Mouse (Mus musculus) activated CD4-positive, CD25-positive, alpha-beta regulatory T cell, adult 4 months (primary cell): ENCODE results near the gene Amdhd1. TPM values are rescaled to one million over a fixed set of nuclear protein-coding genes. Genes with fewer than 3 reads are reported as not detected.

Source experiments
- ATAC-seq: one replicate; pipeline ENCODE4 v1.8.0; 2017
- polyA plus RNA-seq, 2 experiments: library from polyadenylated mRNA; unstranded; fragments of 100-300 nt; shearing (Covaris generic); gene quantifications; one replicate each; pipeline ENCODE4 v1.2.1; 2017

Amdhd1 gene
- polyA plus RNA-seq, 2 experiments from 2014 or later = 0.63 to 1.7 TPM

DNA sequence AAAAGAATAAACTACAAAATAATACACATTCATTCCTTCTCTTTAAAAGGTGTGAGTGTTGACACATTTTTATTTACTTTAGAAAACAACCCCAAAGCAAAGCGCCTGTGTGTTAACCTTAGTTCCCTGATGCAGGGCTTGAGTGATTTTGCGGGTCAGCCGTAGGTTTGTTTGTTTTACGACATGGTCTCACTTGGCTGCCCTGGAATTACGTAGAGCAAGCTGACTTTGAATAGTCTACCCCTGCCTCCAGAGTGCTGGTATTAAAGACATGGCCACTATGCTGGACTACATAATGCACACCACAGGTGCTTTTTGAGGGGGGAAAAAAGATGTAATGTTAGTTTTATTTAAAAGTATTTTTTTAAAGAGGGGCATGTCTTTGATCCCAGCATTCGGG lies 1.0 kb downstream of the Amdhd1 start:
- no peak for ATAC-seq

DNA sequence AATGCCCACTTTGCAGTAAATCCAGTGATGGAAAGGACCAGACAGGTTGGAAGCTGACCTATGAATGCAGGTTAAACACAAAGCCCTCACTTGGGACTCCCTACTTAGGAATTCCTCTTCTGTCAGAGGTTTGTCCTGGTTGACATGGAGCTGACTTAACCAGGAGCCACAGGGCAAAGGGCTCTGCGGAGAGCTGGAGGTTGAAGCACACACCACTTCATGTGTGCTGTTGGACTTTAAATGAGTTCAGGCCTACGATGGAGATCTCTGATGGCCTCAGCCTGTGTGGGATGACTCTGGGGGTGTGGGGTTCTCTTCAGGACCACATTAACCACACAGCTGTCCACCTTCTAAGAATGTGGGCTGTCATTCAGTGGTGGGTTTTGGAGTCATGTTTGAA lies 1.5 kb downstream of the Amdhd1 start:
- ATAC-seq = no peak

DNA sequence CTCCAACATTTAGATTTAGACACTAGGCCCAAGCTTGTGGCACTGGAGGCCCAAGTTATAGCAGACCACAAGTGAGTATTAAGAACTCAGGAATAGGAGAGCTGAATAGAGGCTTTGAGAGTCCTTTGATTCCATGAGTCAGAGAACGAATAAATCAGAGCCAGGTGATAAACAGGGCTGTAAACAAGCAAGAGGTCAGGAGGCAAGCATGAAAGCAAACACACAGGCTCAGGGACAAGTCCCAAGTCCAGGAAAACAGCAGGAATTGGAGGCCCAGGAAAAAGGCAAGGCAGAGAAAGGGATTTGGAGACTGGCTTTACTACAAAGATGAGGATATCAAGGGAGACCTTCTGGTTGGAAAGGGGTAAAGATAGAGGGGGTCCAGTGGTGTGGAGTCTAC lies 14.5 kb downstream of the Amdhd1 start:
- ATAC-seq = no peak

DNA sequence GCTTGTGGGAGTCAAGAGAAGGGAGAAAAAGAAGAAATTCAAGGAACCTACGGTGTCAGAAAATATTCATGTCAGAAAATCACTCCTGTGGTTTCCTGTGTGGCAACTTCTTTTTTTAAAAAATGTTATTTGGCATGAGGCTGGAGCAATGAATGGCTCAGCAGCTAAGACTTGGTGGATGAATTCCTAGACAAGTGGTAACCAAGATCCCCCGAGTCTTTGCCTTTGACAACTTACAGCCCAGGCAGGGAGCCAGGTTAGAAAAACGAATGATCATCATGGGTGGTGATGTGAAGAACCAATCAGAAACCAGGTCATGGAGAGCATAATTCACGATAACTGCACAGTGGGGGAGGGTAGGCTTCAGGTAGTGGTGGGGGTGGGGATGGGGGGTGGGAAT lies 18.8 kb downstream of the Amdhd1 start:
- ATAC-seq = no peak

DNA sequence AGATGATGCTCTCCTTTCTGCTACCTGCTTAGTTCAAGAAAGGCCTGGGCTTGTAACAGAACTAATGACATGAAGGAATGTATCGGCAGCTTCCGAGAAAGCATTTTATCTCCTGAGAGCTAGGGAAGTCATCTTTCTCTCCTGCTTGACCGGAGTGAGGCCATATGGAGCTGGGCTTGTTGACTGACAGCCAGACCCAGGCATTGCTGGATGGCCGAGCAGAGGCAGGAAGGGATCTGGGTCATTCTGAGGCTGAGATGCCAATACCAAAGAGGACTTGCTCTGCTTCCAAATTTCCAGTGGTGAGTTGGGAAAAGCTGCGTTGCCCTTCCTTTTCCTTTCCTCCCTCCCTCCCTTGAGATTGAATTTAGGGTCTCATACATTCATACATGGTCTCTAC lies 20.1 kb downstream of the Amdhd1 start:
- no peak for ATAC-seq

DNA sequence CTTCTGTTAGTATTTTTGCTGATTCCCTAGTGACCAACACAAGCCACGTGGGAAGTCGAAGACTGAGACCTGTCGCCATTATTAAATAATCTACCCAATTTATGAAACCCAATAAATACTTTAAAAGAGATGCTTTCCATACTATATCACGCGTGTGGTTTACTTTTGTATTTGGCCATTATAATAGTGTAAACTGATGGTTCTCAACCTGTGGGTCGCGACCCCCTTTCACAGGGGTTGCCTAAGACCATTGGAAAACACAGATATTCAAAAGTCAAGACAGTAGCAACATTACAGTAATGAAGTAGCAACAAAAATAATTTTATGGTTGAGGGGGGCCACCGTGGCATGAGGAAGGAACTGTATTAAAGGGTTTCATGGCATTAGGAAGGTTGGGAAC lies 20.7 kb downstream of the Amdhd1 start:
- ATAC-seq = no peak

DNA sequence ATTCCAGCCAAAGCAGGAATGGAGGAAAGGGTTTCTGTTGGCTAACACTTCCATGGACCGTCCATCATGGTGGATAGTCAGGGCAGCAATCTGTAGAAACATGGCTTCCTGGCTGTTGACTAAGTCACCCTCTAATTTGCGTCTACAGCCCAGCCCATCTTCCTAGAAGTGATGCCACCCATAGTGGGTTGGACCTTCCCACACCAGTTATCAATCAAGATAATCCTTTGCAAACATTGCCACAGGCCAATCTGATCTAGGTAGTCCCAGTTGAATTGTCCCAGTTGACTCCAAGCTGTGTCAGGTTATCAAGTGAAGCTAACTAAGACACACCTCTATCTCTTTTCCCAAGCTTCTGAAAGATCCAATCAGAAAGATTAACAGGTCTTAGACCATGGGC lies 21.2 kb downstream of the Amdhd1 start:
- ATAC-seq = no peak

DNA sequence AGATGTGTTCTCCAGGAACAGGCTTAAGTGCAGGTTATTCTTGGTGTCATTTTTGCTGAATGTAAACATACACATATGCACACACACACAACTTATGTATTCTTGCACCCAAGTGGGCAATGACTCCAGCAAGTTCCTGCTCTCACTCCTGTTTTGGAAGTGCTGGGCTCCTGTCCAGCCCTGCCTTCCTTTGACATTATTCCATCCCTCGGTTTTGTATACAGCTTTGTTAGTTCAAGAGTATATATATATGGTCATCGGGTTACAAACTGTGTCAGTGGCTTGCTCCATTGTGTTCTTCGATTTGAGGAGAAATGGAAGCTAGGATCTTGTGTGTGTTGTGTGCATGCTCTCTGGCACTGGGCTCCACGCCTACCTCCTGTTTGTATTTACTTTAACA lies 21.6 kb downstream of the Amdhd1 start:
- ATAC-seq = no peak

DNA sequence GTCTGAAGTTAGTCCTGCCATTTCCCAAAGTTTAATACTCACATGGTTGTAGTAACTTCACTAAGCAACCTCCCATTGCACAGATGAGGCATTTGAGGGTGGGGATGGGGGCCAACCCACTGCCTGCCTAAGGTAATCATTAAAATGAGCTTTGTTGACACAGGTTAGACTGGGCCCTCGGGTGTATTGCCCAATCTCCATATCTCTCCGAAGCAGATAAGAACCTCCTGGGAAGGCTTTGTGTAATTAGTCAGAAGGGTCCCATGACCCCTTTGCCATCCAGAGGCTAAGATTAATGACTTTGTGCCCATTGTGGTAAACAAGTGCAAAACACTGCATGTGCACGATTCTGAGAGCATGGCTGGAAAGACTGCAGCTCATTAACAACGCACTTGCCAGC lies 22.1 kb downstream of the Amdhd1 start:
- no peak for ATAC-seq

DNA sequence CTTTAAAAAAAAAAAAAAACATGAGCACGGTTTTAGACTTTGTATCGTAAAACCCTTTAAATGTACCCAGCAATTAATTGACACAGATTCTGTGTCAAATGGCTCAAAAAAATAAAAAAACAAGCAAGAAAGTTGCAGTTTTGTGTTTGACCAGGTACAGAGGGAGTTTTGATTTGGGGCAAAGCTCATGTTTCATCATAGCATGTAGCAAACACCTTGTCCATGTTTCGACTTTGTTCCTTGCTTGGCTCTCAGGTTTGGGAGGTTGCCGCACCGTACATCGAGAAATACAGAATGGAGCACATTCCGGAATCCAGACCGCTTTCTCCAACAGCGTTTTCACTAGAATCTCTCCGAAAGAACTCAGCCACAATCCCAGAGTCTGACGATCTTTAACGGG lies 23.9 kb downstream of the Amdhd1 start:
- no peak for ATAC-seq

DNA sequence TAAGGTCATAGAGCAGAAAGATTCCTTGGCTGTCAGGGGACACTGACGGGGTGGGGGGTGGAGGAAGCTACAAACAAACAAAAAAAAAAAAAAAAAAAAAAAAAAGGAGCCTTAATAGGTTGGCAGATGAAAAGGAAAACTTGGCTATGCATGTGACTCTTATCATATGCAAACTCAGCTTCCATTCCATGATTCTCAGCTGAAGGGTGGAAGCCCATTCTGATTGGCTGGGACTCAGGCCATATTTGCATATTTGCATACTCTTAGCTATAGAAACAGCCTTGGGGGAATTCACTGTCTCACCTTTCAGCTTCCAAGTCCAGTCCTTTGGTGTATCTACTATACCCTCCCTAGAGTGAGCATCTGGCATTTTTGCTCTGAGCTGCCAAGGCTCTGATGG lies 24.4 kb downstream of the Amdhd1 start:
- ATAC-seq = no peak

DNA sequence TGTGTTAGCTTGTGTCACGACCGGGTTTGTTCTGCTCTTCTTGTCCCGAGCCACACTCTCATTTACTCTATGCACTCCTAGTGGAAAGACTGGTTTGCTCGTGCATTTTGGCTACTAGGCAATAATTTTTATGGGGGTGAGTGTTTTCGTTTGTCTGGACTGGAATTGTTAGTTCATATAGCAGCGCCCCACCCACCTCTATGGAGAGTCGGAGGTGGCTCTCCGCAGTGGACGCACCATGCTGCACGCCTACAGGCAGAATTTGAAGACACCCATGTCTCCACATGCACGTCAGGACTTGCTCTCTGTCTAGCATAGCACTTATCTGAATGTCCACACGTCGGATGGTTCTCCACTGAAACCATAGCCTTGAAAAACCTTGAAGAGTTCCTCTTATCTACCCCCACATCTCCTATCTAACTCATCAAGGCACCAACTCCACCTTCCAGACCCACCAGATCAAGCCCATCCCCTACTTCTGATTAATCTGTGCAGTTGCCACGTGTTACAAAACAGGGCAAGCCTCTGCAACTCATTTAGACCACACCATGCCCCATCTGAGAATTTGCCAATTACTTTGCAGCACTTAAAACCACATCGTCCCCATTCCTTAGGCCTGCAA lies 30.2 kb downstream of the Amdhd1 start:
- no peak for ATAC-seq

DNA sequence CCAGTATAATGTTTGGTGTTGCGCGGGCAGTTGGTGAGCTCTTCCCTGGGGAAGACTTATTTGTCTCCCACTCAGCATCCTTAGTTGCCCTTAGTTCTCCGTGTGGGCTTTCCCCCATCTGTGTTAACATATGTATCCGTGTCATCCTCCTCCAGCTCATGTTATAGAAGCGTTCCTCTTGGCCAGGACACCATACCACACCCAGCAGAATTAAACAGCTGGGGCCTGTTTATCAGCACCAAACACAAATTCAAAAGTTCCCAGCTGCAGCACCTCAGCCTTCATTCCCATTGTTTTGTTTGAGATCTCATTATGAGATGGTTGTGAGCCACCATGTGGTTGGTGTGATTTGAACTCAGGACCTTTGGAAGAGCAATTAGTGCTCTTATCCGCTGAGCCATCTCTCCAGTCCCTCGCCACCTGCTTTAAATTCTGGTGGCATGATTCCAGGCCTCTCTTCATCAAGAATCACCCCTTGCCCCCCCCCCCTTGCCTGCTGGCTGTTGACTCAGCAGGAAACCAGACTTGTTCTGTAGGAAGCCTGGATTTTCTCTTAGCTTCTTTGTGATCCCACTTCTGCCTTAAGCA lies 31.4 kb downstream of the Amdhd1 start:
- no peak for ATAC-seq

DNA sequence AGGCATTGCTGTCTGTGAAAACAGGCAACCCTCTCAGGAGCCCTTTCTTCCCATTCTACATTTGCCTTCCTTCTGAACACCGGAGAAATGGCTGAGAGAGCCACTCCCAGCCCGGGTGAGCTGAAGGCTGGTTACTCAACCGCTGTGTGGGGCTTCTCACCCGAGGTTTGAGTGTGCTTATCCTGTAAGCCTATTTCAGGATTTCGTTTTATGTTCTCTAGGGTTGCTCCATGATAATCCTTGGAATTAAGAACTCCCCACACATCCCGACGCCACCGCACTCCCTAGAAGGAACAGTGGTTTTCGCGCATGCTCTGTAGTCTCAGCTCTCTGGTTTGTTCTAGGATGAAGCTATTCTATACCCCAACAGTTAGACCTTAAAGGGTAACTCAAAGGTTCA lies 38.5 kb downstream of the Amdhd1 start:
- no peak for ATAC-seq

DNA sequence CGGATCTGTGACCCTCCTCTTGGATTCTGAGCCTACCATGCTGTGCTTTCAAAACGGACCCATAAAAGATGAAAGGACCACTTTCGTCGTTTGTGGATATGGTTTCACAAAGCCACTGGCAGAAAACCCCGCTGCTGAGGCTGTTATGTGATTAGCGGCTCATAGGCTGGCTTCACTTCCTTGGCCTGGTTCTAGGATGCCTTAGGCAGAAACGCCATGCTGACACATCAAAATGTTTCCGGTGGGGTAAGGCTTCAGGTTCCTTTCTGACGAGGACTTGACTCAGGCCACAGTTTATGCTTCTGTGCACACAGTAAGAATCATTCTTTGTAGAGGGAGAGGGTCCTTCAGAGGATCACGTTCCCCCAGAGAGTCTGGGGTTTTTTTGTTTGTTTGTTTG lies 39.0 kb downstream of the Amdhd1 start:
- ATAC-seq = no peak

DNA sequence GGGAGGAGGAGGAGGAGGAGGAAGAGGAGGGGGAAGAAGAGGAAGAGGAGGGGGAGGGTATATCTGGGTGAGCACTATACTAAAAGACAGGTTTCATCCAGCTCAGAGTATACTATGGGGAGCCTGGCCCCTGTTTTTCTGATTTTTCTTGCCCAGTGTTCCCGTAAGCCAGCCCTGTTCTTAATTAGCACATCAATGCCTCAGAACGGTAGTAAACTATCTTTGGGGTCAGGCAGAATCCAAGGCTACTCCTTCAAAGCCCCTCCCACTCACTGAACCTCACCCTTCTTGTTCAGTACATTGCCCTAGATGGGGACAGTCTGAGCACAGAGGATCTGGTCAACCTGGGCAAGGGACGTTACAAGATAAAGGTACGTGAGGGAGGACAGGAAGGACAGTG lies 49.4 kb downstream of the Amdhd1 start:
- ATAC-seq = no peak

DNA sequence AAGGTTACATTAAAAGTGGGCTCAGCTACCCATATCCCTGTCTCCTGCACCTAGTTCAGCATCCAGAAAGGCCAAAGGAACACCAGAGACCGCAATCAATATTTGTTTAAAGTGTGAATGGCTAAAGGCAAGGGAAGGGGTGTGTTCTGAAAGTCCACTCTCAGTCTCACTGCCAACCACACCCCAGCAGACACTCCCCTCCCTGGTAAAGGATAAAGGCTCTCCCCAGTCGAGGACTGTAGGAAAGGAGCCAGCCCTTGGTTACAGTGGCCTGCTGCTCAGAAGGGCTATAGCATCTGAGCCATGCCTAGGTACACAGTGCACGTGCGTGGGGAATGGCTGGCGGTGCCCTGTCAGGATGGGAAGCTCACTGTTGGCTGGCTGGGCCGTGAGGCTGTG lies 51.0 kb downstream of the Amdhd1 start:
- no peak for ATAC-seq

DNA sequence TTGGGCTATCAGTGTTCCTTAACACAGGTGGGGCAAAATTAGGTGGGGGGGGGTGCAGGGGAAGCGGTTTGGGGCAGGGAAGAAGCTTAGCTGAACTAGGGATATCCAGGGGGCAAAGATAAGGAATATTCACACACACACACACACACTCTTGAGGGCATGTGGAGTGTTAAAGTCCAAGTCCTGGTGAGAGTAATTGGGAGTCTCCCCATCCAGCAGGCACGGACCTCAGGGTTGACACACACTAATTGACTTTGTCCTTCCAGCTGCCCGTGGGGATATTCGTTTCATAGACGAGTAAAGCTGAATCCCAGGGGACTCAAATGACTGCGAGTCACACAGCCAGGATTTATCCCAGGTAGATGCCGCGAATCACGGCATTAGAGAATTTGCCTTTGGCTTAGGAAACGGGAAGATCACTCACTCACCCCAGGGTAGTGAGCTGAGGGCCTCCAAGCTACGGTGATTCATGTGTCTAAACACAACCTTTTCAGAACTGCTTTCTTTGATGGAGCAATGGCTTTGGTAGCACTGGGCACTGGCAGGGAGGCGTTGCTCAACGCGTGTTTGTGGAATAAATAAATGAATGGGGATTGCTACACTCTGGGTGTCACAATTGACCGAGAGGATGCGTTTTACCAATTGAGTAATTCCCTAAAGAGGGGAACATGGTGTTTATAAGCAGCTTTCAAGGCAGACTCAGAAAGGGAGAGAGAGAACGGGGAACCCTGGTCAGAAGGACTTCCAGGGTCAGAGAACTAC lies 51.6 kb downstream of the Amdhd1 start, which contains the start of gene Hal:
Gene Hal, plus strand, starts transcription at position 703 of the 762 bp plus-strand sequence.
- no peak for ATAC-seq

DNA sequence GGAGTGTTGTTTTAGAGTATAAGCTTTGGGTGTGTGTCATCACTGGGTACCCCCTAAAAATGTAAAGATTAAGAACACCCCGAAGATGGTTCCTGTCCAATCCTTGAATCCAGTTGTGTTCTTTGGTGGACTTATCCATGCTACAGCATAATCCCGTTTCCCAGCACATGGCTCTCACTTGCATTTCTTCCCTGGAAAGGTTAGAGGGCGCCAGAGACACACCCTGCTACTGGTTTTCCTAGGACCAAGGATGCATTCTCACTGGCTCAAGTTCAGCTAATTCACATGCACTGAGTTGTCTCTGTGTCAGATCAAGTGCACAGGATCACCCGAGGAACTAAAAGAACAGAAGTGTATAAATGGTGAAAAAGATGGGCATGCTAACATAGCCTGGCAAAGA lies 53.2 kb downstream of the Amdhd1 start:
- ATAC-seq = no peak

DNA sequence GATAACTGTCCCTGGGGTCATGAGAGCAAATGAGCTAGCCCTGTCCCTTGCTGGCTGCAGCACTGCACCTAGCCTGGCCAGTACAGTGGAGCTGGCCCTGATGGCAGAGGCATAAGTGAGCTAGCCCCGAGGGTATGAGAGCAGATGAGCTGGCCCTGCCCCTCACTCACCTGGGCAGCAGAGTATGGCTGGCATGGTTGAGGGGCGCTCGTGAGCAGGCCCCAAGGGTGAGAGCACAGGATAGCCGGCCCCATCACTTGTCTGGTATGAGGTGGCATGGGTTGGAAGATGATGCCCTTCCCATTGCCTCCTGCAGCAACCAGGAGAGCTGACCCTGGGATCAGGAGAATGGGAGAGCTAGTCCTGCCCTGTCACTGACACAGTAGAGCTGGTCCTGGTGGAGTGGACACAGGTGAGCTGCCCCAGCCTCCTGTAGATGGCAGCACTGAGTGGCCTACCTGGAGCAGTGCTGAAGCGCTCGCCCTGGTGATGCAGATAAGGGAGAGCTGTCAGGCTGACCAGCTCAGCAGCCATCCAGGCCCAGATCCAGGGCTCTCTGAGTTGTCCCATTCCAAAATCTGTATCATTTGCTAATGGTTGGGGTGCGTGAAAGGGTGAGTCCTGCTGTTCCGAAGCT lies 54.7 kb downstream of the Amdhd1 start:
- peak; percentile 32 for ATAC-seq

DNA sequence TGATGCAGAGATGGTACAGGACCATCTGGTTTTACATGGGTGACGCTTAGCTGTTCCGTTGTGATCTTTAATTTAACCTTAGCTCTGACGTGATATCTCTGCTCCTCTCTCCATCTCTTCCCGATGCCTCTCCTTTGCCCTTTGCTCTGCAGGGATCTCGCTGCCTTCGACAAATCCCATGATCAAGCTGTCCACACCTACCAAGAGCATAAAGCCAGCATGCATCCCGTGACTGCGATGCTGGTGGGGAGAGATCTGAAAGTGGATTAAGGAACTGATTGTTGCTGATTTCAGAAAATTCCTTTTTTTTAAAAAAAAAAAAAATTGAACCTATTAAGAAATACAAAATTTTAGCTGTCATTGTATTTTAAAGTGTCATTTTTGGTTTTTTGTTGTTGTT lies 55.3 kb downstream of the Amdhd1 start:
- no peak for ATAC-seq
